Mouse (Mus musculus): ENCODE measurements around the gene Fam168a. TPM values are rescaled to one million over a fixed set of nuclear protein-coding genes. Genes with fewer than 3 reads are reported as not detected.

Gene Fam168a
- polyA plus RNA-seq, 1 experiment from 2014 or later = 5.3 TPM

DNA sequence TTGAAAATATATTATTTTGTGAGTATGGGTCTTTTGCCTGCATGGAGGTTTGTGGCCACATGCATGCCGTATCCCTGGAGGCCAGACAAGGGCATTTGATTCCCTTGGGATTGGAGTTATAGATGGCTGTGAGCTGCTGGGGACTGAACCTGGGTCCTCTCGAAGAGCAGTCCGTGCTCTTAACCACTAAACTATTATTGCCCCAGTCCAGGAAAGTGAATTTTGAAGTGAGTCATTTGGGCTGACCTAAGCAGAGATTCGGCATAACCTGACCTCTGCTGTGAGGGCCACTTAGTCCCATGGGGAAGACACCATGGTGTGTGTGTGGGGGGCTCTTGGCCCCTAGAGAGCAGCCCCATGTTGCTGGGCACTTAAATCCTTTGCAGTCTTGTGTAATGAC, 164.9 kb downstream of the Fam168a start:
- ATAC-seq (ENCODE audit: insufficient read depth) = no peak
- Histone ChIP-seq H3K9me3 (replicated peaks) (no peaks in the 10 kb centered on the region), H3K36me3 (replicated peaks) (no peaks in the 10 kb centered on the region), H3K4me1 (replicated peaks) (peaks cover 38% of the 10 kb centered on the region), H3K4me3 (replicated peaks) (no peak overlapping the region), H3K27ac (replicated peaks) (no peak overlapping the region), H3K4me2 (no peak overlapping the region), H3K27me3 (no peaks in the 10 kb centered on the region), H3K9ac (no peak overlapping the region)
- 77% methylated on average over 4 of the region's 4 CpGs for WGBS (ENCODE audit: insufficient replicate concordance)

DNA sequence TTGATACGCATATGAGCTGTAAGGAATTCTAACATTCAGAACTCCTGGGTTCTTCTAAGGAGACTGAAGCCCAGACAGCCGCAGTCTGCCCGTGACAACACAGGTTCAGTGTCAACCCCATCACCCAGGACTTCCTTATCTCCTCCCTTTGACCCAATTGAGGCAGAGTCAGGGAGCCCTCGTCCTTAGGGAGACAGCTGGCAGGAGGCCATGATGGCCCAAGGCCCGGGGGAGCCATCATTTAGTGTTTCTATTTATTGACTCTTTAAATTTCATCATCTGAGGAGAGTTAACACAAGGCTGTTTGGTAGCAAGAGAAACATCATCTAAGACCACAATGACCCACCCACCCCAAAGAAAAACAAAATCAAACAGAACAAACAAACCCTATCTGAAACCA, 165.5 kb downstream of the Fam168a start:
- no peak overlapping the region for H3K27ac ChIP-seq (replicated peaks)
- no peaks in the 10 kb centered on the region for H3K36me3 ChIP-seq (replicated peaks)
- 72% methylated on average over 5 of the region's 5 CpGs for WGBS (ENCODE audit: insufficient replicate concordance)
- no peak for ATAC-seq (ENCODE audit: insufficient read depth)
- no peaks in the 10 kb centered on the region for H3K27me3 ChIP-seq
- H3K4me2 ChIP-seq = no peak overlapping the region
- H3K9me3 ChIP-seq (replicated peaks) = no peaks in the 10 kb centered on the region
- no peak overlapping the region for H3K9ac ChIP-seq
- H3K4me3 ChIP-seq (replicated peaks) = no peak overlapping the region
- H3K4me1 ChIP-seq (replicated peaks) = peaks cover 33% of the 10 kb centered on the region

DNA sequence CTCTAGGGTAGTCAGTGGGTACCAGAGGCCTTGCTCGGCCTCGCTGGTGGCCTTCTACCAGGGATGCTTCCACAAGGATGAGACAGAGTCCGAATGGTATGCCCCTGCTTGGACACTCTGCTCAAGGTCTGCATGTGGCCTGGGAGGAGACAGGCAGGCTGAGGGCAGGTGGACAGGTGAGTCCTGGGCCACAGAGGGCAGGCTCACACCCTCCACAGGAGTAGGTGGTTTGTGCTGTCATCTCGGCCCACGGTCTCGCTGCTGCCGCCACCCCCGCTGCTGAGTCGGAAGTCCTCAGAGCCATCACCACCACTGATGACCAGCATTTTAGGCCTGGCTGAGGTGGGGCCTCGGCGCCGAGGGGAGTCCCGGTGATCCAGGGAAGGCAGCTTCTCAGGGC, 166.8 kb downstream of the Fam168a start:
- no peak for ATAC-seq (ENCODE audit: insufficient read depth)
- H3K27ac ChIP-seq (replicated peaks) = no peak overlapping the region
- WGBS (ENCODE audit: insufficient replicate concordance) = 82% methylated on average over 13 of the region's 13 CpGs

DNA sequence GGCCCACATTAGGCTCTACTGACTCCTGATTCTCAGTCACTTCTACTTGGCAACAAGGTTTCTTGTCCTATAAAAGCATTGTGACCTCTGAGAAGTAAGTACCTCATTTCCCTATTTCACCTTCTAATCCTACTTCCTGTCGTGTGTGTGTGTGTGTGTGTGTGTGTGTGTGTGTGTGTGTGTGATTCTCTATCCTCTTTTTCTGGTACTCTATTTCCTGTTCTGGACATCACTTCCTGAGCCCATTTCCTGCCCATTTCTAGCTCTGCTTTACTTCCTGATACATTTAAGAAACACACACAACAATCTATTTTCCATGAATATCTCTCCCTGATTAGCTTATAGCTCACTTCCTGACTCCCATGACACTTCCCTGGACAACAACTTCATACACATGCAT, 169.4 kb downstream of the Fam168a start:
- Histone ChIP-seq H3K36me3 (replicated peaks) (no peaks in the 10 kb centered on the region), H3K27ac (replicated peaks) (0 out of 2 replicates have a peak overlapping the region, but pooled peaks have one; percentile 19), H3K27me3 (no peaks in the 10 kb centered on the region), H3K4me2 (no peak overlapping the region), H3K4me3 (replicated peaks) (no peak overlapping the region), H3K4me1 (replicated peaks) (peaks cover 19% of the 10 kb centered on the region), H3K9me3 (replicated peaks) (no peaks in the 10 kb centered on the region), H3K9ac (no peak overlapping the region)
- no peak for ATAC-seq (ENCODE audit: insufficient read depth)
- WGBS (ENCODE audit: insufficient replicate concordance) = 16% methylated on average over 1 of the region's 1 CpGs

More for the DNA sequence above, 166.8 kb downstream of the Fam168a start:
- Histone ChIP-seq H3K4me2 (no peak overlapping the region), H3K4me1 (replicated peaks) (peaks cover 21% of the 10 kb centered on the region), H3K36me3 (replicated peaks) (no peaks in the 10 kb centered on the region), H3K4me3 (replicated peaks) (no peak overlapping the region), H3K9ac (no peak overlapping the region), H3K27me3 (no peaks in the 10 kb centered on the region), H3K9me3 (replicated peaks) (no peaks in the 10 kb centered on the region)

DNA sequence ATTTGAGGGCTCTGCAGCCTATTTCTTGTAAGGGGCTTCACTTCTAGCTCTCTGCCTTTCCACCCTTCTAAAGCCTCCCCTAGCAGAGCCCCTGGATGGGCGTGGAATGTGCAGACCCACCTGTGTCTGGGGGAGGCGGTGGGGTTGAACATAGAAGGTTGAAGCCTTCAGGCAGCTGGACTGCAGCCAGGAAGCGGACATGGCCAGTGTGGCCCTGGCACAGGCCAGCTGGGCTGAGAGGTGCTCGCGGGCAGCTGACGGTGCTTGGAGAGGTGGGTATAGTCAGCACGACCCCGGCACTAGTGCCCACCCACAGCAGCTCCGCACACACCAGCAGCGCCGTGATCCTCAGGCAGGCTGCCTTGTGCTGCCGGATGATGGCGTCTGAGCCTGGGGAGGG, 169.9 kb downstream of the Fam168a start:
- peaks cover 18% of the 10 kb centered on the region for H3K4me1 ChIP-seq (replicated peaks)
- no peak overlapping the region for H3K9ac ChIP-seq
- no peak overlapping the region for H3K4me2 ChIP-seq
- no peaks in the 10 kb centered on the region for H3K27me3 ChIP-seq
- H3K36me3 ChIP-seq (replicated peaks) = no peaks in the 10 kb centered on the region
- H3K9me3 ChIP-seq (replicated peaks) = no peaks in the 10 kb centered on the region
- no peak overlapping the region; the same call in 1 of the 2 replicates for H3K27ac ChIP-seq (replicated peaks)
- no peak overlapping the region for H3K4me3 ChIP-seq (replicated peaks)
- 74% methylated on average over 13 of the region's 13 CpGs for WGBS (ENCODE audit: insufficient replicate concordance)
- ATAC-seq (ENCODE audit: insufficient read depth) = no peak

DNA sequence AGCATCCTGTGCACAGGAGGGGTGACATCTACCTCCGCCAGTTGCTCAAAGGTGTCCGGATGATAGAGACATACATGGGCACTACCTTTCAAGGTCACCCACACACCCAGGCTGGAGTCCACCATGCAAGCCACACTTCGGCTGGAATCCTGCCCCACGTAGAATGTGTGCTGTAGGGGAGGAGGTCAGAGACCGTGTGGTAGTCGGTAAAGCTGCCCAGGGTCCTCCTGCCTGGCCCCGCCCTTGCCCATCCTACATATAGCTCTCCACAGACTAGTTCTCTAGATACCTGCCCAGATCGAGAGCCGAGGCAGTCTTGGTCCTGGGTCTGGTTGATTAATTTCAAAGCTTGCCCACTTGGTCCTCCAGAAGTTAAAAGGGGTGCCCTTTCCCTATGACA, 170.3 kb downstream of the Fam168a start:
- ATAC-seq (ENCODE audit: insufficient read depth) = no peak
- peaks cover 14% of the 10 kb centered on the region for H3K4me1 ChIP-seq (replicated peaks)
- WGBS (ENCODE audit: insufficient replicate concordance) = 71% methylated on average over 9 of the region's 9 CpGs
- no peak overlapping the region for H3K27ac ChIP-seq (replicated peaks)
- no peaks in the 10 kb centered on the region for H3K36me3 ChIP-seq (replicated peaks)
- H3K4me2 ChIP-seq = no peak overlapping the region
- H3K9me3 ChIP-seq (replicated peaks) = no peaks in the 10 kb centered on the region
- H3K9ac ChIP-seq = no peak overlapping the region
- no peaks in the 10 kb centered on the region for H3K27me3 ChIP-seq
- no peak overlapping the region for H3K4me3 ChIP-seq (replicated peaks)

DNA sequence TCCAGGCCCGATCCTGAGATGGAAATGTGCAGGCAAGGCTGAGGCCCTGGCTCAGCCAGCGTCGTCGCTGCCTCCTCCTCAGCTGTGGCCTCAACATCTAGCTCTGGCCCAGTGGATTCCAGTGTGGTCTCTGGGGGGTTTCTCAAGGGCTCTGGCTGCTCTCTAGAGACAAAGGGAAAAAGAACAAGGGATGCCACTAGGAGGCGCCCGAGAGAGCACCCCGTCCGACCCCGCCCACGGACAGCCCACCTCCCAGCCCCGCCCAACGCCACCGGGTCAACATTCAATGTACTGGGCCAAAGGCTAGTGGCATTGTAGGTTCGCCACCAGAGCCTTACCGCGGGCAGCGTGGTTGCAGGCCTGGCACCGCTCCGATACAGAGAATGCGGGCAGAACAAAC, 173.2 kb downstream of the Fam168a start:
- H3K9me3 ChIP-seq (replicated peaks) = no peaks in the 10 kb centered on the region
- 14% methylated on average over 20 of the region's 20 CpGs for WGBS (ENCODE audit: insufficient replicate concordance)
- H3K27ac ChIP-seq (replicated peaks) = no peak overlapping the region
- peak overlapping the region; percentile 53 for H3K4me2 ChIP-seq
- peaks cover 12% of the 10 kb centered on the region for H3K4me1 ChIP-seq (replicated peaks)
- no peaks in the 10 kb centered on the region for H3K36me3 ChIP-seq (replicated peaks)
- ATAC-seq (ENCODE audit: insufficient read depth) = no peak
- no peak overlapping the region; the same call in 1 of the 2 replicates for H3K4me3 ChIP-seq (replicated peaks)
- H3K27me3 ChIP-seq = no peaks in the 10 kb centered on the region
- no peak overlapping the region for H3K9ac ChIP-seq

DNA sequence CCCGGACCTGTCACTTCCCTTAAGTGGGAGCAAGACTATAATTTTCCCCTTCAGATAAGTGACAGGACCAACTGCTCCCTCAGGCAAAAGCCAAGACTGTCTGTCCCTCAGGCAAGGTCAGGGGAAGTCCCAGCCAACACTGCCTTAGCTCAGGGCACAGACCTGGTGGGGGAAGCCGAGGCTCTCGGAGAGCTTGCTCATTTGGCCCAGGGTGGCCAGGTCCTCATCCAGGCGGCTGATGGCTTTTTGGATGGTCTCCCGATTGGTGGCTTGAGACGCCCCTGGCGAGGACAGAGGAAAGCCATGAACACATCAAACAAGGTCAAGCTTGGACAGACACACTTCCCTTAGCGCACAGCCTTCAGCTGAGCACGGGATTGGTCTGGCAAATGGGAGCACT, 175.1 kb downstream of the Fam168a start:
- H3K36me3 ChIP-seq (replicated peaks) = no peaks in the 10 kb centered on the region
- H3K4me2 ChIP-seq = no peak overlapping the region
- no peak overlapping the region for H3K4me3 ChIP-seq (replicated peaks)
- peaks cover 7% of the 10 kb centered on the region for H3K4me1 ChIP-seq (replicated peaks)
- no peak overlapping the region for H3K27ac ChIP-seq (replicated peaks)
- H3K9ac ChIP-seq = no peak overlapping the region
- no peaks in the 10 kb centered on the region for H3K27me3 ChIP-seq
- ATAC-seq (ENCODE audit: insufficient read depth) = no peak
- H3K9me3 ChIP-seq (replicated peaks) = no peaks in the 10 kb centered on the region
- 71% methylated on average over 9 of the region's 9 CpGs for WGBS (ENCODE audit: insufficient replicate concordance)

DNA sequence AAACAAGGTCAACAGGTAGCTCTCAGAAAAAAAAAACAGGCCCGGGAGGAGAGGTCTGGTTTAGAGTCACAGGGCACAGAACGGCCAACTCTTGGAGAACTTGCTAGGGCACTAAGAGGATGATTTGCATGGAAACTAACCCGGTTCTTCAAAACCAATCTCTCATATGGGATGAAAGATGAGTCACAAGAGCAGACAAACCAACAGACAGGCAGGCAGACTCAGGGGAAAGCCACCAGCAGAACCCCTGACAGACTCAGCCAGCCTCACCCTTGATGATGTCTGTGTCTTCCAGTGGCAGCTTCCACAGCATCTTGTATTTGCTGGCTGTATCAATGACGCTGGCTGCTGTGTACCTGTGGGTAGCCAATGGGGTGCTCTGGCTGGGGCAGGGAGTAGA, 175.5 kb downstream of the Fam168a start:
- H3K4me2 ChIP-seq = no peak overlapping the region
- H3K36me3 ChIP-seq (replicated peaks) = no peaks in the 10 kb centered on the region
- H3K4me1 ChIP-seq (replicated peaks) = peaks cover 7% of the 10 kb centered on the region
- H3K4me3 ChIP-seq (replicated peaks) = no peak overlapping the region
- H3K9ac ChIP-seq = no peak overlapping the region
- H3K9me3 ChIP-seq (replicated peaks) = no peaks in the 10 kb centered on the region
- no peaks in the 10 kb centered on the region for H3K27me3 ChIP-seq
- WGBS (ENCODE audit: insufficient replicate concordance) = 64% methylated on average over 4 of the region's 4 CpGs
- no peak for ATAC-seq (ENCODE audit: insufficient read depth)
- H3K27ac ChIP-seq (replicated peaks) = no peak overlapping the region

DNA sequence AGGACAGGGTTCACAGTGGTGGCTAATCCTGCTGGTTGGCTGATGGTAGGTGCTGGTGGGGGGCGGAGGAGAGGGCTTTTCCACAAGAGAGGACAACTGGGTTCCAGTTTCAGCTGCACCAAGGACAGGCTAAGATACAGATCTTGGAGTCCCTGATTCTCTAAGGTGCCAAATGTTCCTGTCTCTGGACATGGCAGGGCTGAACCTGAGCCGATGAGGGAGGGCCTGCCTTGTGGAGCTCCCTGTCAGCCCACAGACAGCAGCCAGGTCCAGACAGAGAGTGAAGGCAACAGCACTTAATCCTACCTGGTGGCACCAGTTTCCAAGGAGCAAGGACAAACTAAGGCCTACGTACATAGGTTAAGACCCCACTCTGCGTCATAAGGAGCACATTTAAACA, 178.0 kb downstream of the Fam168a start:
- Histone ChIP-seq H3K27ac (replicated peaks) (no peak overlapping the region), H3K36me3 (replicated peaks) (no peaks in the 10 kb centered on the region), H3K9ac (no peak overlapping the region), H3K4me2 (no peak overlapping the region), H3K4me1 (replicated peaks) (peaks cover 5% of the 10 kb centered on the region), H3K9me3 (replicated peaks) (no peaks in the 10 kb centered on the region), H3K4me3 (replicated peaks) (no peak overlapping the region), H3K27me3 (no peaks in the 10 kb centered on the region)
- ATAC-seq (ENCODE audit: insufficient read depth) = no peak
- 74% methylated on average over 4 of the region's 4 CpGs for WGBS (ENCODE audit: insufficient replicate concordance)

DNA sequence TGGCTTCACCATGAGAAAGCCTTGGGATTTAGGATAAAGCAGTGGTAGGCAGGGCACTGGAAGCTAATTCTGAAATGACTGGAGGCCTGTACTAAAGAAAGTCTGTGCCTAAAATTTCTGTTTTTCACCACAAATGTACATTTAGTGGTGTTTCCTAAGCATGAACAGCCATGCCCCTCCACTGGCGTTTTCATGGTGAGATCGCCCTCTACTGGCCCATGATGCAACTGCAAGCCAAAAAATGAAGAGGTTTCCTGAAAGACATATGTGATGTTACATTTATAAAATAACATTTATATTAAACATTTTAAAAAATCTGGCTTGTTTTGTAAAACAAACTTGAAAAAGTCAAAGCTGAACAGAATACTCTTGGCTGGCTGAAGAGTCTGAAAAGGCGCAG, 180.1 kb downstream of the Fam168a start:
- H3K27ac ChIP-seq (replicated peaks) = no peak overlapping the region
- no peaks in the 10 kb centered on the region for H3K4me1 ChIP-seq (replicated peaks)
- ATAC-seq (ENCODE audit: insufficient read depth) = no peak
- no peaks in the 10 kb centered on the region for H3K36me3 ChIP-seq (replicated peaks)
- 23% methylated on average over 3 of the region's 3 CpGs for WGBS (ENCODE audit: insufficient replicate concordance)
- no peak overlapping the region for H3K4me2 ChIP-seq
- H3K9me3 ChIP-seq (replicated peaks) = no peaks in the 10 kb centered on the region
- H3K4me3 ChIP-seq (replicated peaks) = no peak overlapping the region
- no peak overlapping the region for H3K9ac ChIP-seq
- H3K27me3 ChIP-seq = no peaks in the 10 kb centered on the region

All from liver, embryonic 15.5 days (tissue).